In the genomic region with DNA sequence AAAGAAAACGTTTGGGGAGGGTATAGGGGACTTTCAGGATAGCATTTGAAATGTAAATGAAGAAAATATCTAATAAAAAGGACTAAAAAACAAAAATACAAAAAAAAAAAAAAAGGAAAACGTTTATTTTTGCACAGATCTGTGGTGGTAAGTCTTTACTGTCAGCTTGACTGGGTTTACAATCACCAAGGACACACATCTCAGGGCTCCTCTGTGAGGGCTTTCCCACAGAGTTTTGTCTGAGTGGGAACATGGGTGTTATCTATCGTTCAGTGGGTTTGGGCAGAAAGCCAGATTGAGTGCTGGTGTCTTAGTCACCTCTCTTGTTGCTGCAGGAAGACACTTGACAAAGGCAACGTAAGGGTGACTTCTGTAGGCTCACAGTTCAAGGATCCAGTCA, we compare ENCODE assay signal across 22 mouse cellular contexts.
DNase-seq lines count a peak whose midpoint lies in the region; ATAC-seq lines count a peak whose summit lies in the region.
"Had no signal": no experiment of that assay in that cellular context is flagged by ENCODE, and none has a peak within 500 bp of the region (broad histone marks: within the 10 kb centered on the region; RNA-seq: fewer than 3 reads in every experiment).

No protein-coding gene starts in this region.

- no peaks in the 10 kb centered on the region for H3K36me3 ChIP-seq in erythroblast, embryonic 14.5 days (ENCODE audit: control insufficient read depth)
- no peaks in the 10 kb centered on the region for H3K36me3 ChIP-seq in liver, embryonic 12.5 days
- H3K36me3 ChIP-seq: embryonic facial prominence, embryonic 12.5 days; forebrain, embryonic 10.5 days; heart, embryonic 13.5 days; hindbrain, embryonic 12.5 days had no signal

- no peak for ATAC-seq in erythroblast, adult 5-6 weeks (replicated peaks; ENCODE audit: low FRiP score, poor library complexity, severe bottlenecking)
- no peak for ATAC-seq in liver, embryonic 12.5 days
- ATAC-seq in megakaryocyte progenitor cell, adult 5-6 weeks (replicated peaks; ENCODE audit: poor library complexity) = peak; percentile 65
- ATAC-seq: forebrain, embryonic 14.5 days; hindbrain, embryonic 16.5 days; inflammation-experienced regulatory T-cells, adult 6 months had no signal

- H3K27ac ChIP-seq in liver, embryonic 12.5 days = no peak overlapping the region
- H3K27ac ChIP-seq: embryonic facial prominence, embryonic 12.5 days; forebrain, embryonic 10.5 days; heart, adult 2 months; heart, embryonic 13.5 days; hindbrain, embryonic 12.5 days had no signal

- intact Hi-C loops in heart, postnatal 14 days (cut with DNase I) = no loop called here

- peak overlapping the region; percentile 62 for H3K4me3 ChIP-seq in erythroblast, embryonic 14.5 days (replicated peaks)
- peak overlapping the region; percentile 3; the same call in 1 of the 2 replicates for H3K4me3 ChIP-seq in liver, embryonic 12.5 days
- H3K4me3 ChIP-seq: embryonic facial prominence, embryonic 12.5 days; forebrain, embryonic 10.5 days; heart, adult 2 months; heart, embryonic 13.5 days; hindbrain, embryonic 12.5 days had no signal

- no peak overlapping the region for H3K9ac ChIP-seq in liver, embryonic 12.5 days
- H3K9ac ChIP-seq: embryonic facial prominence, embryonic 12.5 days; heart, embryonic 13.5 days; hindbrain, embryonic 12.5 days had no signal

- H3K4me1 ChIP-seq in erythroblast, embryonic 14.5 days (ENCODE audit: control insufficient read depth) = peaks cover 33% of the 10 kb centered on the region
- H3K4me1 ChIP-seq in liver, embryonic 12.5 days = peaks cover 35% of the 10 kb centered on the region

- 43% methylated on average over 4 of the region's 4 CpGs for WGBS in liver, embryonic 12.5 days (ENCODE audit: insufficient replicate concordance)

- no peaks in the 10 kb centered on the region for H3K9me3 ChIP-seq in erythroblast, embryonic 14.5 days (ENCODE audit: control insufficient read depth, low read length)
- H3K9me3 ChIP-seq in liver, embryonic 12.5 days (replicated peaks) = no peaks in the 10 kb centered on the region
- H3K9me3 ChIP-seq: embryonic facial prominence, embryonic 12.5 days; forebrain, embryonic 10.5 days; heart, embryonic 13.5 days; hindbrain, embryonic 12.5 days had no signal

- H3K27me3 ChIP-seq in erythroblast, embryonic 14.5 days (ENCODE audit: control insufficient read depth) = peaks cover 6% of the 10 kb centered on the region
- peaks cover 3% of the 10 kb centered on the region; the same call in 1 of the 2 replicates for H3K27me3 ChIP-seq in liver, embryonic 12.5 days (replicated peaks)
- H3K27me3 ChIP-seq: embryonic facial prominence, embryonic 12.5 days; hindbrain, embryonic 12.5 days had no signal

- no peak overlapping the region for H3K4me2 ChIP-seq in liver, embryonic 12.5 days
- H3K4me2 ChIP-seq: embryonic facial prominence, embryonic 12.5 days; heart, embryonic 13.5 days; hindbrain, embryonic 12.5 days had no signal

- no peak for DNase-seq in liver
- peak; percentile 89 for DNase-seq in MEL-GATA-1-ER (ENCODE audit: extremely low read depth, low read depth)
- no peak for DNase-seq in lung, postnatal 14 days
- no peak for DNase-seq in heart, postnatal 14 days
- DNase-seq: adrenal gland, adult 8-10 months; adrenal gland, postnatal 36 days; cerebellum, adult 2 months; embryo, embryonic 11 days; gastrocnemius, postnatal 14 days; heart, adult 2 months; heart, postnatal 4 days had no signal
